Mouse (Mus musculus) ovary, postnatal 14 days (tissue): ENCODE data around the gene Ptgs1.
"Not testable (repeated sequence)": the region's sequence is repeated elsewhere in the genome, so short reads cannot be mapped to it uniquely, and the experiment has no call there.

Experiments
- DNase-seq: peaks from one replicate; pipeline ENCODE4 v3.0.0; 2022; ENCODE audit warnings: low spot score

Ptgs1 gene

GRCm38 (mm10) chr2:36230366-36230765, at the start of gene Ptgs1:
Gene Ptgs1, plus strand, starts transcription at chr2:36230426.
- DNase-seq = no peak

GRCm38 (mm10) chr2:36181587-36182368, 48.4 kb upstream of the Ptgs1 start:
- DNase-seq = not testable (repeated sequence)

- no peak for DNase-seq
Measured at GRCm38 (mm10) chr2:36183278-36183677, 46.9 kb upstream of the Ptgs1 start.

- no peak for DNase-seq
Measured at GRCm38 (mm10) chr2:36184192-36184591, 46.0 kb upstream of the Ptgs1 start.

- DNase-seq = no peak
Measured at GRCm38 (mm10) chr2:36184876-36185275, 45.4 kb upstream of the Ptgs1 start.

- DNase-seq = not testable (repeated sequence)
Measured at GRCm38 (mm10) chr2:36189200-36189599, 41.0 kb upstream of the Ptgs1 start.

- DNase-seq = no peak
Measured at GRCm38 (mm10) chr2:36191098-36191941, 38.9 kb upstream of the Ptgs1 start.

- DNase-seq = no peak
Measured at GRCm38 (mm10) chr2:36197021-36197420, 33.2 kb upstream of the Ptgs1 start.

GRCm38 (mm10) chr2:36197919-36198881, 32.0 kb upstream of the Ptgs1 start:
- DNase-seq = no peak

GRCm38 (mm10) chr2:36198882-36199262, 31.4 kb upstream of the Ptgs1 start:
- DNase-seq = no peak

GRCm38 (mm10) chr2:36200813-36201212, 29.4 kb upstream of the Ptgs1 start:
- no peak for DNase-seq

GRCm38 (mm10) chr2:36201756-36202610, 28.2 kb upstream of the Ptgs1 start:
- no peak for DNase-seq

GRCm38 (mm10) chr2:36202611-36202880, 27.7 kb upstream of the Ptgs1 start:
- no peak for DNase-seq

GRCm38 (mm10) chr2:36203011-36203825, 27.0 kb upstream of the Ptgs1 start:
- DNase-seq = no peak

GRCm38 (mm10) chr2:36204595-36204994, 25.6 kb upstream of the Ptgs1 start:
- DNase-seq = no peak

GRCm38 (mm10) chr2:36207071-36207470, 23.2 kb upstream of the Ptgs1 start:
- no peak for DNase-seq

GRCm38 (mm10) chr2:36210796-36211195, 19.4 kb upstream of the Ptgs1 start:
- no peak for DNase-seq

GRCm38 (mm10) chr2:36211785-36212184, 18.4 kb upstream of the Ptgs1 start:
- DNase-seq = no peak

- DNase-seq = no peak
Measured at GRCm38 (mm10) chr2:36213108-36213507, 17.1 kb upstream of the Ptgs1 start.

- DNase-seq = peak; percentile 88
Measured at GRCm38 (mm10) chr2:36214023-36214422, 16.2 kb upstream of the Ptgs1 start.
